Comparison of ENCODE assay signal across 19 mouse cellular contexts in genomic region chr3:57304050-57304449, GRCm38 (mm10). TPM values are rescaled to one million over a fixed set of nuclear protein-coding genes. Genes with fewer than 3 reads are reported as not detected.
DNase-seq lines count a peak whose midpoint lies in the region; ATAC-seq lines count a peak whose summit lies in the region.
"Had no signal": no experiment of that assay in that cellular context is flagged by ENCODE, and none has a peak within 500 bp of the region (broad histone marks: within the 10 kb centered on the region; RNA-seq: fewer than 3 reads in every experiment).

No protein-coding gene starts in this region.

- no peaks in the 10 kb centered on the region for H3K36me3 ChIP-seq in forebrain, embryonic 14.5 days (ENCODE audit: control insufficient read depth, insufficient read depth, low read length)
- H3K36me3 ChIP-seq in forebrain, embryonic 15.5 days = no peaks in the 10 kb centered on the region
- H3K36me3 ChIP-seq in kidney, embryonic 14.5 days (ENCODE audit: control insufficient read depth, insufficient read depth, low read length) = no peaks in the 10 kb centered on the region
- no peaks in the 10 kb centered on the region for H3K36me3 ChIP-seq in embryonic facial prominence, embryonic 13.5 days
- H3K36me3 ChIP-seq: heart, embryonic 12.5 days; liver, embryonic 12.5 days; neural tube, embryonic 13.5 days had no signal

- no peaks in the 10 kb centered on the region for H3K4me1 ChIP-seq in forebrain, embryonic 14.5 days (ENCODE audit: control insufficient read depth, insufficient read depth, low read length)
- H3K4me1 ChIP-seq in forebrain, embryonic 15.5 days = no peaks in the 10 kb centered on the region
- no peaks in the 10 kb centered on the region for H3K4me1 ChIP-seq in kidney, embryonic 14.5 days (ENCODE audit: control insufficient read depth, insufficient read depth, low read length)
- peaks cover 26% of the 10 kb centered on the region for H3K4me1 ChIP-seq in embryonic facial prominence, embryonic 13.5 days
- H3K4me1 ChIP-seq: liver, embryonic 12.5 days; neural tube, embryonic 13.5 days had no signal

- H3K4me2 ChIP-seq in forebrain, embryonic 14.5 days (ENCODE audit: low read length) = no peak overlapping the region
- H3K4me2 ChIP-seq in forebrain, embryonic 15.5 days (replicated peaks) = no peak overlapping the region
- H3K4me2 ChIP-seq in kidney, embryonic 14.5 days (replicated peaks; ENCODE audit: low read depth, low read length) = no peak overlapping the region
- no peak overlapping the region for H3K4me2 ChIP-seq in embryonic facial prominence, embryonic 13.5 days
- H3K4me2 ChIP-seq: heart, embryonic 12.5 days; liver, embryonic 12.5 days; neural tube, embryonic 13.5 days had no signal

- no peaks in the 10 kb centered on the region for H3K9me3 ChIP-seq in forebrain, embryonic 14.5 days (replicated peaks; ENCODE audit: control insufficient read depth, low read length)
- H3K9me3 ChIP-seq in forebrain, embryonic 15.5 days = no peaks in the 10 kb centered on the region
- no peaks in the 10 kb centered on the region for H3K9me3 ChIP-seq in kidney, embryonic 14.5 days (ENCODE audit: control insufficient read depth, low read length)
- H3K9me3 ChIP-seq in embryonic facial prominence, embryonic 13.5 days = no peaks in the 10 kb centered on the region
- H3K9me3 ChIP-seq: heart, embryonic 12.5 days; liver, embryonic 12.5 days; neural tube, embryonic 13.5 days had no signal

- no peak overlapping the region for H3K27ac ChIP-seq in forebrain, embryonic 14.5 days (ENCODE audit: low read depth, low read length)
- no peak overlapping the region for H3K27ac ChIP-seq in forebrain, embryonic 15.5 days (replicated peaks)
- H3K27ac ChIP-seq in kidney, embryonic 14.5 days (ENCODE audit: low read depth, low read length) = no peak overlapping the region
- peak overlapping the region; percentile 28; the same call in 1 of the 2 replicates for H3K27ac ChIP-seq in embryonic facial prominence, embryonic 13.5 days
- H3K27ac ChIP-seq: liver, embryonic 12.5 days; neural tube, embryonic 13.5 days had no signal

- DNase-seq in forebrain, embryonic 14.5 days (ENCODE audit: low spot score) = peak; percentile 6
- no peak for DNase-seq in kidney, postnatal 25 days
- DNase-seq in 3T3-L1 (ENCODE audit: low read depth, low spot score) = peak; percentile 93
- no peak for DNase-seq in thymus, adult 18-20 months
- DNase-seq: adrenal gland, postnatal 36 days; cerebellum, adult 18-20 months; gastrocnemius, postnatal 10 days; kidney, postnatal 10 days had no signal

- 60% methylated on average over 4 of the region's 4 CpGs for WGBS in forebrain, embryonic 14.5 days
- 60% methylated on average over 4 of the region's 4 CpGs for WGBS in forebrain, embryonic 15.5 days
- 65% methylated on average over 4 of the region's 4 CpGs for WGBS in kidney, embryonic 14.5 days
- WGBS in embryonic facial prominence, embryonic 13.5 days = 27% methylated on average over 4 of the region's 4 CpGs

- H3K27me3 ChIP-seq in forebrain, embryonic 14.5 days (replicated peaks; ENCODE audit: control insufficient read depth, insufficient read depth, low read length) = no peaks in the 10 kb centered on the region
- H3K27me3 ChIP-seq in forebrain, embryonic 15.5 days = no peaks in the 10 kb centered on the region
- H3K27me3 ChIP-seq in kidney, embryonic 14.5 days (ENCODE audit: control insufficient read depth, insufficient read depth, low read length) = no peaks in the 10 kb centered on the region
- no peaks in the 10 kb centered on the region for H3K27me3 ChIP-seq in embryonic facial prominence, embryonic 13.5 days
- H3K27me3 ChIP-seq: heart, embryonic 12.5 days; liver, embryonic 12.5 days; neural tube, embryonic 13.5 days had no signal

- H3K9ac ChIP-seq in forebrain, embryonic 14.5 days (ENCODE audit: low read length) = no peak overlapping the region
- no peak overlapping the region for H3K9ac ChIP-seq in forebrain, embryonic 15.5 days (replicated peaks)
- H3K9ac ChIP-seq in kidney, embryonic 14.5 days (ENCODE audit: low read depth, low read length) = no peak overlapping the region
- no peak overlapping the region for H3K9ac ChIP-seq in embryonic facial prominence, embryonic 13.5 days
- H3K9ac ChIP-seq: heart, embryonic 12.5 days; liver, embryonic 12.5 days; neural tube, embryonic 13.5 days had no signal

- no peak overlapping the region for H3K4me3 ChIP-seq in forebrain, embryonic 14.5 days (ENCODE audit: low read depth, low read length)
- no peak overlapping the region for H3K4me3 ChIP-seq in forebrain, embryonic 15.5 days
- no peak overlapping the region for H3K4me3 ChIP-seq in kidney, embryonic 14.5 days (ENCODE audit: low read length)
- no peak overlapping the region for H3K4me3 ChIP-seq in embryonic facial prominence, embryonic 13.5 days
- H3K4me3 ChIP-seq: heart, embryonic 12.5 days; liver, embryonic 12.5 days; neural tube, embryonic 13.5 days had no signal

- no peak for ATAC-seq in forebrain, embryonic 14.5 days
- no peak for ATAC-seq in forebrain, embryonic 15.5 days (replicated peaks)
- ATAC-seq in kidney, embryonic 14.5 days (ENCODE audit: low FRiP score, low TSS enrichment) = 0 out of 2 replicates have a peak, but pooled peaks have one; percentile 35
- ATAC-seq in embryonic facial prominence, embryonic 13.5 days (ENCODE audit: insufficient number of reproducible peaks, insufficient read depth, low FRiP score, low TSS enrichment, low read depth) = no peak
- ATAC-seq in monocyte, adult 5-6 weeks (replicated peaks; ENCODE audit: insufficient number of reproducible peaks, low FRiP score, low TSS enrichment, poor library complexity, severe bottlenecking) = no peak
- ATAC-seq: activated CD4-positive, CD25-positive, alpha-beta regulatory T cell, adult 4 months; forebrain, embryonic 16.5 days; liver, embryonic 12.5 days; midbrain, embryonic 16.5 days had no signal

RNA-seq across cellular contexts. Expression of gene Tm4sf1, which starts 2.3 kb away (rescaled TPM):
- 20.9 and 23.8 TPM in 2 replicates for polyA plus RNA-seq in forebrain, embryonic 14.5 days (2014; fragmentation: Nextera tagmentation; extraction: Ambion mirVana)
- 12.6 and 15.7 TPM in 2 replicates for polyA plus RNA-seq in forebrain, embryonic 15.5 days (2015; fragmentation: Nextera tagmentation; extraction: Ambion mirVana)
- 175 and 190 TPM in 2 replicates for polyA plus RNA-seq in kidney, embryonic 14.5 days (2014; fragmentation: Nextera tagmentation; extraction: Ambion mirVana)
- polyA plus RNA-seq in embryonic facial prominence, embryonic 13.5 days (2015; fragmentation: Nextera tagmentation; extraction: Ambion mirVana) = 30.1 and 46.6 TPM in 2 replicates
- total RNA-seq in monocyte, adult 5-6 weeks (2017) = not detected in 3 replicates
- total RNA-seq: MEL had no signal

Comparison
In these comparisons a context has a peak if more than half of its experiments do, and no peak if none do; other contexts are left out.
1. DNase-seq: peak in forebrain, embryonic 14.5 days (single experiment) and 3T3-L1 (single experiment); none in kidney, postnatal 25 days (0 of 2) and thymus, adult 18-20 months (0 of 2).